Mouse (Mus musculus) lung, embryonic 16.5 days (tissue): ENCODE measurements around the gene Sel1l. TPM values are rescaled to one million over a fixed set of nuclear protein-coding genes. Genes with fewer than 3 reads are reported as not detected.

Experiments
- ATAC-seq: fragments of 200-750 bp; cut with Nextera tagmentation; 2 replicates; pipeline ENCODE4 v1.8.0; 2017; ENCODE audit warnings: low read depth, mild to moderate bottlenecking, moderate library complexity
- H3K27ac ChIP-seq: fragments of 300-500 bp; sonication (generic); 2 replicates; pipeline ENCODE4 v1.5.1; 2014; ENCODE audit warnings: mild to moderate bottlenecking, control low read depth, low read length
- H3K27me3 ChIP-seq: fragments of 300-500 bp; sonication (generic); 2 replicates; pipeline ENCODE4 v1.6.1; 2014; ENCODE audit warnings: low read depth, low read length, mixed read lengths; ENCODE audit not compliant: control insufficient read depth, insufficient read depth
- H3K36me3 ChIP-seq: fragments of 300-500 bp; sonication (generic); 2 replicates; pipeline ENCODE4 v1.6.1; 2014; ENCODE audit warnings: low read length; ENCODE audit not compliant: control insufficient read depth, insufficient read depth
- H3K4me1 ChIP-seq: fragments of 300-500 bp; sonication (generic); replicated peaks from 2 replicates; pipeline ENCODE4 v1.6.1; 2014; ENCODE audit warnings: low read length, mixed read lengths; ENCODE audit not compliant: control insufficient read depth, insufficient read depth
- H3K4me2 ChIP-seq: fragments of 300-500 bp; sonication (generic); 2 replicates; pipeline ENCODE4 v1.6.1; 2014; ENCODE audit warnings: low read depth, low read length, control low read depth
- H3K4me3 ChIP-seq: fragments of 300-500 bp; sonication (generic); 2 replicates; pipeline ENCODE4 v1.5.1; 2014; ENCODE audit warnings: mild to moderate bottlenecking, low read length, control low read depth
- H3K9ac ChIP-seq: fragments of 300-500 bp; sonication (generic); 2 replicates; pipeline ENCODE4 v1.6.1; 2014; ENCODE audit warnings: low read length, control low read depth
- H3K9me3 ChIP-seq: fragments of 300-500 bp; sonication (generic); 2 replicates; pipeline ENCODE4 v1.6.1; 2016; ENCODE audit warnings: low read length; ENCODE audit not compliant: control insufficient read depth
- WGBS: fragments of 180-500 bp; shearing (Covaris S2); extraction: QIAGEN DNeasy Blood & Tissue Kit; methylation state at CpG from one replicate; pipeline ENCODE4 v1.1.7; 2014; 5-methylcytosine and 5-hydroxymethylcytosine counted together
- microRNA-seq: library from miRNA; unstranded; fragments of <30 nt; microRNA quantifications from one replicate; pipeline ENCODE4, GENCODE M21; 2016
- polyA plus RNA-seq: library from polyadenylated mRNA; unstranded; fragments of >200 nt; fragmentation: Nextera tagmentation; extraction: Ambion mirVana; gene quantifications from 2 replicates; pipeline ENCODE4 v1.2.1, GENCODE M21; 2015

Gene Sel1l
- polyA plus RNA-seq, 1 experiment from 2014 or later: 106 TPM

DNA sequence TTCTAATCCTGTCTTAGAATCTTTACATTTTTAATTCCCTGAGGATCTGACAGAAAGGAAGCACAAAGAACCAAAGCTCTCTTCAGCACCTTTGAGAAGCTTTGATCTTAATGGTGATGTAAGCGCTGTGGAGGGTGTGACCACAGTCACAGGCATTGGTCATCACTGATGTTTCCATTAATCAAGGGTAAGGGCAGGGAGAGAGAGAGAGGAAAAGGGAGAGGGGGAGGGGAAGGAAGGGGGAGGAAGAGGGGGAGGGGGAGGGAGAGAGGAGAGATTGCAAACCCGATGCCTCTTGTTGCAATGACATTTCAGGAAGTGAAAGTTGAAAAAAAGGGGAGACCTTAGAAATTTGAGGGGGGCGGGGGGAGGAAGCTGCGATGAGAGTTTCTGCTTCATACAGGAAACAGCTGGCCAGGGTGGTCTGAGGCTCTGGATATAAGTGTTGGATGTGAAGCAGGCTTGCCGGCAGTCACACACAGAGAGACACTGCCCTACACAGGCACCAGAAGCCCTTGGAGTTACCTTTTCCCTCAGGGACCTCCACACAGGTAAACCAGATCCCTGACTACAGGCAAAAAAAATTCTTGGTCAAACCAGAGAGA, 92.3 kb downstream of the Sel1l start:
- H3K36me3 ChIP-seq: no peaks in the 10 kb centered on the region
- no peak overlapping the region for H3K9ac ChIP-seq
- H3K27ac ChIP-seq: no peak overlapping the region
- no peaks in the 10 kb centered on the region for H3K9me3 ChIP-seq
- WGBS: 23% methylated on average over 5 of the region's 5 CpGs
- no peaks in the 10 kb centered on the region for H3K27me3 ChIP-seq
- no peak overlapping the region for H3K4me3 ChIP-seq
- H3K4me1 ChIP-seq: peaks cover 4% of the 10 kb centered on the region; the same call in 1 of the 2 replicates
- H3K4me2 ChIP-seq: no peak overlapping the region
- ATAC-seq: peak; percentile 72

Small RNA genes lying within 50 kb of the gene (microRNA-seq; reads per million reads assigned to microRNA genes)
- gene Gm22015: not detected

Other genes with a start within 250 kb of the Sel1l start
- 7.5 and 7.9 TPM in 2 replicates for gene Ston2, start 60.8 kb downstream of the Sel1l start, polyA plus RNA-seq